20 mouse cellular contexts compared by ENCODE assay signal in the genomic region with DNA sequence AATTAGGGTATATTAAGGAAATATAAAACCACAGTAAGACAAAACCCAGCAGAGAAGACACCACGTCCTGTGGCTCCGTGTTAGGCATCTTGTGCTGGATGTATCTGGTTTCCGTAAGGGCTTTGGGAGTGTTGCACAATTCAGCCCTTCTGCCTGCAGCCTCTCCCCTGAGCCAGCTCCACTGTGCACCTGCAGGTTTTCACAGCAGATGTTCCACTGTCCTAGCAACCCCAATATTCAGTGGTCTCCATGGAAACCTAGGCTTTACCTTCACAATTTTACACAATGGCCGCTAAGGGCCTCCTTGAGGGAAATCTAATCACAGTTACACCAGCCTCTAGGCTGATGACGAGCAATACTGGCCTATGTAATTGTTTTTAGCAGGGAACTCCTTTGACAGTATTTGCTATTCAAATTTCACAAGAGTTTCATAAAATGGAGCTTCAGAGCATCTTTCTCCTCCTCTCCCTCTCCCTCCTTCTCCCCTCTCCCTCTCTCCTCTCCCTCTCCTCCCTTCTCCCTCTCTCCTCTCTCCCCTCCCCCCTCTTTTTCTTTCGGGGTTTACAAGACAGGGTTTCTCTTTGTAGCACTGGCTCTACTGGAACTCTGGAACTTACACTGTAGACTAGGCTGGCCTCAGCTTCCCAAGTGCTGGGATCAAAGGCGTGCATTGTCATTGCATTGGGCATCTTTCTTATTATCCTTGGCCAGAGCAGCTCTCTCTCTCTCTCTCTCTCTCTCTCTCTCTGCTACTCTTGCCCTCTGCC. TPM values are rescaled to one million over a fixed set of nuclear protein-coding genes. Genes with fewer than 3 reads are reported as not detected.
DNase-seq lines count a peak whose midpoint lies in the region; ATAC-seq and TF ChIP-seq lines count a peak whose summit lies in the region.
"Had no signal": no experiment of that assay in that cellular context is flagged by ENCODE, and none has a peak within 500 bp of the region (broad histone marks: within the 10 kb centered on the region; RNA-seq: fewer than 3 reads in every experiment).

No protein-coding gene starts in this region.

- H3K27ac ChIP-seq in midbrain, embryonic 10.5 days (replicated peaks), result 0 out of 2 replicates have a peak overlapping the region, but pooled peaks have one; percentile 19
- H3K27ac ChIP-seq in midbrain, embryonic 11.5 days (ENCODE audit: low read depth, low read length), result no peak overlapping the region
- H3K27ac ChIP-seq in forebrain, embryonic 14.5 days (ENCODE audit: low read depth, low read length), result 0 out of 2 replicates have a peak overlapping the region, but pooled peaks have one; percentile 33
- H3K27ac ChIP-seq in midbrain, embryonic 13.5 days, result peak overlapping the region; percentile 27
- H3K27ac ChIP-seq in lung, postnatal 0 days (ENCODE audit: low read length), result no peak overlapping the region
- H3K27ac ChIP-seq: embryonic facial prominence, embryonic 12.5 days; limb, embryonic 15.5 days had no signal

- ATAC-seq in midbrain, embryonic 11.5 days (ENCODE audit: low FRiP score), result no peak; the same call in 1 of the 2 replicates
- ATAC-seq in forebrain, embryonic 14.5 days, result peak; percentile 79
- peak; percentile 85 for ATAC-seq in midbrain, embryonic 13.5 days
- ATAC-seq in lung, postnatal 0 days, result no peak
- ATAC-seq in erythroblast, adult 5-6 weeks (replicated peaks; ENCODE audit: low FRiP score, poor library complexity, severe bottlenecking), result no peak

- WGBS in midbrain, embryonic 10.5 days, result 68% methylated on average over 7 of the region's 7 CpGs
- WGBS in midbrain, embryonic 11.5 days, result 66% methylated on average over 7 of the region's 7 CpGs
- WGBS in forebrain, embryonic 14.5 days, result 53% methylated on average over 7 of the region's 7 CpGs
- WGBS in midbrain, embryonic 13.5 days, result 51% methylated on average over 7 of the region's 7 CpGs
- WGBS in lung, postnatal 0 days, result 58% methylated on average over 7 of the region's 7 CpGs

- no peaks in the 10 kb centered on the region for H3K36me3 ChIP-seq in midbrain, embryonic 10.5 days
- no peaks in the 10 kb centered on the region for H3K36me3 ChIP-seq in midbrain, embryonic 11.5 days (ENCODE audit: control insufficient read depth, insufficient read depth, low read length)
- H3K36me3 ChIP-seq in forebrain, embryonic 14.5 days (ENCODE audit: control insufficient read depth, insufficient read depth, low read length), result no peaks in the 10 kb centered on the region
- H3K36me3 ChIP-seq in midbrain, embryonic 13.5 days, result no peaks in the 10 kb centered on the region
- H3K36me3 ChIP-seq in lung, postnatal 0 days (ENCODE audit: insufficient read depth, low read length), result no peaks in the 10 kb centered on the region
- H3K36me3 ChIP-seq: embryonic facial prominence, embryonic 12.5 days; G1E; heart, embryonic 12.5 days; limb, embryonic 15.5 days had no signal

- H3K4me1 ChIP-seq in midbrain, embryonic 10.5 days, result peaks cover 8% of the 10 kb centered on the region
- H3K4me1 ChIP-seq in midbrain, embryonic 11.5 days (ENCODE audit: control insufficient read depth, insufficient read depth, low read length), result no peaks in the 10 kb centered on the region
- H3K4me1 ChIP-seq in forebrain, embryonic 14.5 days (ENCODE audit: control insufficient read depth, insufficient read depth, low read length), result no peaks in the 10 kb centered on the region
- 0 out of 2 replicates have a peak, but pooled peaks cover 8% of the 10 kb centered on the region for H3K4me1 ChIP-seq in midbrain, embryonic 13.5 days (replicated peaks)
- no peaks in the 10 kb centered on the region for H3K4me1 ChIP-seq in lung, postnatal 0 days (ENCODE audit: insufficient read depth, low read depth, low read length)
- H3K4me1 ChIP-seq: embryonic facial prominence, embryonic 12.5 days; heart, embryonic 12.5 days; limb, embryonic 15.5 days had no signal

- no peak overlapping the region for H3K4me2 ChIP-seq in midbrain, embryonic 11.5 days
- H3K4me2 ChIP-seq in forebrain, embryonic 14.5 days (ENCODE audit: low read length), result no peak overlapping the region
- H3K4me2 ChIP-seq in midbrain, embryonic 13.5 days (replicated peaks), result no peak overlapping the region
- no peak overlapping the region for H3K4me2 ChIP-seq in lung, postnatal 0 days (replicated peaks; ENCODE audit: low read depth, low read length)
- H3K4me2 ChIP-seq: embryonic facial prominence, embryonic 12.5 days; heart, embryonic 12.5 days; limb, embryonic 15.5 days had no signal

- H3K27me3 ChIP-seq in midbrain, embryonic 10.5 days (ENCODE audit: low read depth, poor library complexity, severe bottlenecking), result peaks cover 30% of the 10 kb centered on the region
- H3K27me3 ChIP-seq in midbrain, embryonic 11.5 days (ENCODE audit: control insufficient read depth, insufficient read depth, low read length), result no peaks in the 10 kb centered on the region
- H3K27me3 ChIP-seq in forebrain, embryonic 14.5 days (replicated peaks; ENCODE audit: control insufficient read depth, insufficient read depth, low read length), result no peaks in the 10 kb centered on the region
- no peaks in the 10 kb centered on the region for H3K27me3 ChIP-seq in midbrain, embryonic 13.5 days
- no peaks in the 10 kb centered on the region for H3K27me3 ChIP-seq in lung, postnatal 0 days (replicated peaks; ENCODE audit: insufficient read depth, low read length)

- no peak overlapping the region for H3K4me3 ChIP-seq in midbrain, embryonic 10.5 days
- no peak overlapping the region for H3K4me3 ChIP-seq in midbrain, embryonic 11.5 days (ENCODE audit: low read depth, low read length)
- H3K4me3 ChIP-seq in forebrain, embryonic 14.5 days (ENCODE audit: low read depth, low read length), result no peak overlapping the region
- no peak overlapping the region for H3K4me3 ChIP-seq in midbrain, embryonic 13.5 days (replicated peaks)
- no peak overlapping the region for H3K4me3 ChIP-seq in lung, postnatal 0 days (ENCODE audit: low read depth, low read length)
- H3K4me3 ChIP-seq: embryonic facial prominence, embryonic 12.5 days; heart, embryonic 12.5 days; limb, embryonic 15.5 days had no signal

- DNase-seq in midbrain, embryonic 10.5 days (ENCODE audit: low spot score), result no peak
- DNase-seq in midbrain, embryonic 11.5 days (ENCODE audit: low spot score, missing footprints), result no peak
- DNase-seq in forebrain, embryonic 14.5 days (ENCODE audit: low spot score), result peak; percentile 45
- no peak for DNase-seq in lung, postnatal 0 days (ENCODE audit: low spot score)
- no peak for DNase-seq in urinary bladder, postnatal 4 days (ENCODE audit: low spot score in 2 of 2)
- DNase-seq: adrenal gland, adult 8-10 months; cerebellum, postnatal 10 days; gastrocnemius, postnatal 36 days; heart, postnatal 4 days; kidney, adult 11 months; kidney, postnatal 25 days; layer of hippocampus, adult 9-11 months; lung, adult 2 months; right cerebral cortex, postnatal 25 days had no signal

- TF ChIP-seq CTCF in lung, postnatal 0 days (IDR thresholded peaks at IDR 0.05), result no peak

- H3K9me3 ChIP-seq in midbrain, embryonic 10.5 days (replicated peaks), result no peaks in the 10 kb centered on the region
- no peaks in the 10 kb centered on the region for H3K9me3 ChIP-seq in midbrain, embryonic 11.5 days (ENCODE audit: control insufficient read depth, low read length)
- H3K9me3 ChIP-seq in forebrain, embryonic 14.5 days (replicated peaks; ENCODE audit: control insufficient read depth, low read length), result no peaks in the 10 kb centered on the region
- no peaks in the 10 kb centered on the region for H3K9me3 ChIP-seq in midbrain, embryonic 13.5 days
- H3K9me3 ChIP-seq in lung, postnatal 0 days (ENCODE audit: low read length), result no peaks in the 10 kb centered on the region
- H3K9me3 ChIP-seq: embryonic facial prominence, embryonic 12.5 days; G1E; heart, embryonic 12.5 days; limb, embryonic 15.5 days had no signal

- TF ChIP-seq EP300 in lung, postnatal 0 days (IDR thresholded peaks at IDR 0.05), result no peak

- no peak overlapping the region for H3K9ac ChIP-seq in midbrain, embryonic 11.5 days (ENCODE audit: low read length)
- no peak overlapping the region for H3K9ac ChIP-seq in forebrain, embryonic 14.5 days (ENCODE audit: low read length)
- H3K9ac ChIP-seq in midbrain, embryonic 13.5 days (replicated peaks), result no peak overlapping the region
- no peak overlapping the region for H3K9ac ChIP-seq in lung, postnatal 0 days (replicated peaks; ENCODE audit: low read depth)
- H3K9ac ChIP-seq: embryonic facial prominence, embryonic 12.5 days; heart, embryonic 12.5 days; limb, embryonic 15.5 days had no signal

RNA-seq across cellular contexts. Expression of gene Tsr2, which starts 11.1 kb away (rescaled TPM):
- polyA plus RNA-seq in midbrain, embryonic 10.5 days (2016; fragmentation: Nextera tagmentation; extraction: Ambion mirVana), result 50.5 and 60.9 TPM in 2 replicates
- polyA plus RNA-seq in midbrain, embryonic 11.5 days (2014; fragmentation: Nextera tagmentation; extraction: Ambion mirVana), result 45.7 and 45.8 TPM in 2 replicates
- 39.2 and 49.1 TPM in 2 replicates for polyA plus RNA-seq in forebrain, embryonic 14.5 days (2014; fragmentation: Nextera tagmentation; extraction: Ambion mirVana)
- polyA plus RNA-seq in midbrain, embryonic 13.5 days (2015; fragmentation: Nextera tagmentation; extraction: Ambion mirVana), result 34.8 and 38.3 TPM in 2 replicates
- polyA plus RNA-seq in lung, postnatal 0 days (2015; fragmentation: Nextera tagmentation; extraction: Ambion mirVana), result 12.4 and 14.6 TPM in 2 replicates
- 0.38 and 1.5 TPM in 2 replicates for total RNA-seq in erythroblast, adult 5-6 weeks (2015; ENCODE audit: low replicate concordance)
- total RNA-seq in erythroblast, adult 5-6 weeks (2017; ENCODE audit: low replicate concordance), result 2.5 and 3.2 TPM in 2 replicates

Comparison
In these comparisons a context has a peak if more than half of its experiments do, and no peak if none do; other contexts are left out.
1. H3K27ac ChIP-seq: peak in midbrain, embryonic 10.5 days (single experiment), forebrain, embryonic 14.5 days (single experiment) and midbrain, embryonic 13.5 days (single experiment); none in midbrain, embryonic 11.5 days (single experiment) and lung, postnatal 0 days (single experiment).
2. ATAC-seq: peak in forebrain, embryonic 14.5 days (single experiment) and midbrain, embryonic 13.5 days (single experiment); none in midbrain, embryonic 11.5 days (single experiment), lung, postnatal 0 days (single experiment) and erythroblast, adult 5-6 weeks (single experiment).